Mouse (Mus musculus): ENCODE measurements at regions not wholly inside any gene's neighbourhood (a gene's known extent, or its start where the extent isn't known, plus 50 kb on each side); places are given as distances from the start of the nearest gene placed in this dataset.
A peak's percentile ranks its signal among the peaks of the same experiment; 100 is the strongest.
"Not testable (repeated sequence)": the region's sequence is repeated elsewhere in the genome, so short reads cannot be mapped to it uniquely, and the experiment has no call there.

GRCm38 (mm10) chr8:126877039-126877365 lies 68.6 kb downstream of the Tomm20 start:
- no peak for DNase-seq (ENCODE audit: low spot score)

DNA sequence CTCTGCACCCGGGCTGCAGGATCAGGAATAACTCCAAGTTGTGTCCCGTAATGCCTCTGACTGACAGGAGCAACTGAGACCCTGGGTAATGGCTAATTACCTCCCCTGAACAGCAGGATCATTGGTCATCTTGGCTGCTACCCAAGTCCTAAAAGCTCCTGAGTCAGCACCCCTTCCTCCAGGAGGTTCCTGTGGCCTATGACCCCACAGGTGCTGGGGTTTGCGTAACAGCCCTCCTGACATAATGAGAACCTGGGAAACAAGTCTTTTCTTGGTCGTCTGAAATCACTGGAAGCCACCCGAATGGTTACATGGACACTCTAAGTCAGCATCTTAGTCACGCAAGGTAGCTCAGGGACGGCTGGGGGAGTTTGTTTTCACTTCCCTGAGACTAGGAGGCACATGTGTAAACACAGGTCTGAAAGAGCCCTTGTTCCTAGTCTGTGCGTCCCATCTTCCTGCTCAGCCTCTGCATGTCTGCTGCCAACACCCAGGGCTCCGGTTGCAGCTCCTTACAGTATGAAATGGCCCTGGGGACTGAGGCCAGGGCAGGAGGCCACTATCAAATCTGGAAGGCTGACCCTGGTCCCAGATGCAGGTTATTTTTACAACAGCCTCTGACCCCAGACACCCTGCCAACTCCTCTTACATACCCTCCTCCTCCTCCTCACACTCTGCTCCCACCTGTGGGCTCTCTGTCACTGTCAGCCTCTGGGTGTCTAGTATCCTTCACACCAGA lies 69.2 kb downstream of the Tomm20 start:
- no peak for DNase-seq (ENCODE audit: low spot score)

DNA sequence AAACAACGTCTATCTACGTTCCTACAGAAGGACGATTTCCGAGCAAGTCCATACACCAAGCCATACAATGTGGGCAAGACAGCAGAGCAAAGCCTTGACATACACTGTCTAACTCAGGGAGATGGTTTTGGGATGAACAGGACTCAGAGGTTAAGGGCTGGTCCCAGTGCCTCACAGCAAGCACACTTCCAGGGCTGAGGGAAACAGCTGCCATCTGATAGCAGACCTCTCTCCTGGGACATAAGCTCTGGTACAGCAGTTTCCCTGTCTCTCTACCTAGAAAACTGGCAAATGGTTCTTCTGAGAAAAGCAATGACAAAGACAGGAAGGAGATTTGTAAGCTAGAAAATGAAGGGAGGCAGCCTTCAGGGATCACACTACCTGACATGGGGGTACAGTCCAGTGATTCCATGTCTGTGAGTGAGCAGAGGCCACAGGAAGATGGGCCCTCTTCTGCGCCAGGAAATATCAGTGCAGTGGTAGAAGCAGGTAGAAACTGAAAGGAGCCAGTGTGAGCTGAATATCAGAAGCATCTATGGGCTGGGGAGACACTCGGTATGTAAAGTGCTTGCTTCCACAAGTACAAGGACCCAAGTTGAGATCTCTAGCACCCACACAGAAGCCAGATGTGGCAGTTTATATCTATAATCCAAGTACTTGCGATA lies 70.0 kb downstream of the Tomm20 start:
- DNase-seq (ENCODE audit: low spot score), result no peak

- DNase-seq (ENCODE audit: low spot score), result peak; percentile 18
Observed at GRCm38 (mm10) chr8:126874846-126875245, 70.8 kb downstream of the Tomm20 start.

GRCm38 (mm10) chr8:126874126-126874730 lies 71.4 kb downstream of the Tomm20 start:
- DNase-seq (ENCODE audit: low spot score), result no peak

DNA sequence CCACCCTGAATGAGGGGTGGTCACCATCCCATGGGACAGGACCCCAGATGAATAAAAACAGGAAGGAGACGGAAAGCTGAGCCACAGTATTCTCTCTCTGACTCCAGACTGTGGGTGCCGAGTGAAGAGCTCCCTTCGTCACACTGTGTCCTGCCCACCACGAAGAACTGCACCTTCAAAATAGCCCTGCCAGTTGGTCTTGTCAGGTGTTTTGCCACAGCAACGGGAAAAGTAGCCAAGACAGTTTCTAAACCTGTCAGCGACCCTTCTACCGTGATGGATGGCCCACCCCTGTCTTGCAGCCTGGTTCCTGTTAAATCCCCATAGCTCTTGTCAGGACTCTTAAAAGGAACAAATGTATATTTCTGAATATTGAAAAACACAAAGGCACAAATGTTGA lies 72.3 kb downstream of the Tomm20 start:
- DNase-seq (ENCODE audit: low spot score), result no peak

DNA sequence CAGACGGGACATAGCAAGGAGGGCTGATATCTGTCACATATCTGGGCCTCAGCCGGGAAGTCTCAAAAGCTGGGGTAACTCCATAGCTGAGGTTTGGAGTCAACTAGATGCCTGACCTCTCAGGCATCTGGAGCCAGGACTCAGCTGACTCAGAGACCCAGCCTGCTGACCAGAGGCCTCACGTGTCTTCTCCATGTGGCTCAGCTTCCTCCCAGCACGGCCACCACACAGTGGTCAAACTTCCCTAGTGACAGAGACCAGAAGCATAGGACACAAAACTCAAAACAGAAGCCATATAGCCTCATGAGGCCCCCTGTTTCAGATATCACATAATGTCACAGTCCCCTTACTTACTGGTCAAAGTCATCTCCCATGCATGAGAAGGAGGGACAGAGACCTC lies 73.1 kb downstream of the Tomm20 start:
- DNase-seq (ENCODE audit: low spot score), result no peak

DNA sequence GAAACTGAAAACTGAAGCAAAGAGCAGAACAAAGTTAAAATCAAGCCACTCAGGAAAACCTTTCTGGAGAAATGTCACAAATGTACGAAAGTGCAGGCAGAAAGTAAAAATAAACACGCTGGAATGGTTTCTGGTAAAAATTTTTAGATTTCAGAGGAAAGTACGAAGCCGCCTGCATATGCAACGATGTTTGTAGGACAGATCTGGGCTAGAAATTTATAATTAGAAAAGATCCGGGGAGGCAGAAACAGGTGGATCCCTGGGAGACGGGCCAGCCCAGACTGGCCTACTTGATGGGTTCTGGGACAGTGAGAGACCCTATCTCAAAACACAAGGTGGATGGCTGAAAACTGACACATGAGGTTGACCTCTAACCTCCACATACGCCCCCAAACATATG lies 73.5 kb downstream of the Tomm20 start:
- no peak for DNase-seq (ENCODE audit: low spot score)

DNA sequence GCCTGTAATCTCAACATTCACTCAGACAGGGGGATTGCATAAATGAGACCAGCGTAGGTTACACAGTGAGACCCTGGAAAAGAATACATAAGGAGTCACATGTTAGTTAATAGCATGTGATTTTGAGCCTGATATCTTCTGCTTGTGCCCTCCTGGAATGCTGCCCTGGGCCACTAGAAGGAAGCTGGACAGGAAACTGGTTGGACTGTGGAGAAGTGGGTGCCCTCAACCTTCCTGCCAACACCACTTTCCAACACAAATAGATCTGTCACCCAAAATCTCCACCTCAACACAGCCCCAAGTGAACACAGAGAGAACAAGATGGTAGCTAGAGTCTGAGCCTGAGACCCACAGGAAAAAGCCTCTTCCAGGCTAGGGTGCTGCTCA lies 76.2 kb downstream of the Tomm20 start:
- DNase-seq (ENCODE audit: low spot score), result no peak

DNA sequence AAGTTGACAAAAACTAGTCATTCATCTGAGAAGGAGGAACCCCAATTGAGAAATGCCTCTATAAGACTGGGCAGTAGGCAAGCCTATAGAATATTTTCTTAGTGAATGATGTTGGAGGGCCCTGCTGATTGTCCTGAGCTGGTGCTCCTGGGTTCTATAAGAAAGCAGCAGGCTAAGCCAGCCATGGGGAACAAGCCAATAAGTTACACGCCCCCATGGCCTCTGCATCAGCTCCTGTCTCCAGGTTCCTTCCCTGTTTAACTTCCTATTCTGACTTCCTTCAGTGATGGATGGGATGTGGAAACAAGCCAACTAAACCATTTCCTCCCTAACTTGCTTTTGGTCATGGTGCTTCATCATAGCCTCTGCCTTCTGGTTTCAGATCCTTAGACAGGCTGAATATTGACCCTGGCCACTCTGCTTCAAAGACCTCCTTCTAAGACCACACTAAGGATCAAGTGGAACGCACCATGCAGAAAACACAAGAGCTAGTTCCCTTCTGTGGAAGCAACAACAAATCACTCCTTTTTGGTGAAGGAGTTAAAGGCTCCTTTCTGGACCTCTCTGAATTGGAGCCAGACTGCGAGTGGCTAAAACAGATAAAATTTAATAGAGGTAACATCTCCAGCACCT lies 76.7 kb downstream of the Tomm20 start:
- no peak for DNase-seq (ENCODE audit: low spot score)

- no peak for DNase-seq (ENCODE audit: low spot score)
Observed at GRCm38 (mm10) chr8:126867121-126867988, 78.3 kb downstream of the Tomm20 start.

DNA sequence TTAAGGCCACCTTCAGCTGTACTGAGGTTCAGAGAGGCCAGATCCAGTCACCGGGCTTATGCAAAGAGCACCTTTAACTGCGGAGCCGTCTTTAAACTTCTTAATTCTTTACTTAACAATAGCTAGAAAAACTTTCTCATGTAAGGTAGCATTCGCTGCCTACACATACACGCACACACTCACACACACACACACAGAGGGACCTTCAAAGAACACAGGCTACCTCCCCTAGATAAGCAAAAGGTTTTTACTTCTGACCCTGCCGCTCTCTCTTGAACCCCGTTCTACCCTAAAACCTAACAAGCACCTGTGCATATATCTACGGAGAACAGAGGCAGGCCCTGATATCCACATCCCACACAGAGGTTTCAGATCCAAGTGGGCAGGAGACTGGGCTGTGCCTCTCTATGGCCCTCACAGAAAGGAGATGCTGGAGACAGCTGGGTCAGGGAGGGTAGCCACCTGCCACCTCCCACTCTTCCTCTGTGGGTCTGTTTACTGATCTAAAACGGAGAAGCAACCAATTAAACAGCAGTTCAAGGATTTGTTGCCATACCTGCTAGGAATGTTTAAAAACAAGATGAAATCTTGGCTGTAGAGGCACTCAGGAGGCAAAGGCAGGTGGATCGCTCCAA lies 81.2 kb downstream of the Tomm20 start:
- no peak for DNase-seq (ENCODE audit: low spot score)

GRCm38 (mm10) chr8:126863661-126864060 lies 82.0 kb downstream of the Tomm20 start:
- DNase-seq (ENCODE audit: low spot score), result not testable (repeated sequence)

- DNase-seq (ENCODE audit: low spot score), result no peak
Observed at GRCm38 (mm10) chr8:126861754-126862153, 83.9 kb downstream of the Tomm20 start.

- DNase-seq (ENCODE audit: low spot score), result no peak
Observed at GRCm38 (mm10) chr8:126860630-126861029, 85.0 kb downstream of the Tomm20 start.

GRCm38 (mm10) chr8:126859706-126860424 lies 85.8 kb downstream of the Tomm20 start:
- DNase-seq (ENCODE audit: low spot score), result no peak

GRCm38 (mm10) chr8:126857307-126858203 lies 88.1 kb downstream of the Tomm20 start:
- DNase-seq (ENCODE audit: low spot score), result no peak

DNA sequence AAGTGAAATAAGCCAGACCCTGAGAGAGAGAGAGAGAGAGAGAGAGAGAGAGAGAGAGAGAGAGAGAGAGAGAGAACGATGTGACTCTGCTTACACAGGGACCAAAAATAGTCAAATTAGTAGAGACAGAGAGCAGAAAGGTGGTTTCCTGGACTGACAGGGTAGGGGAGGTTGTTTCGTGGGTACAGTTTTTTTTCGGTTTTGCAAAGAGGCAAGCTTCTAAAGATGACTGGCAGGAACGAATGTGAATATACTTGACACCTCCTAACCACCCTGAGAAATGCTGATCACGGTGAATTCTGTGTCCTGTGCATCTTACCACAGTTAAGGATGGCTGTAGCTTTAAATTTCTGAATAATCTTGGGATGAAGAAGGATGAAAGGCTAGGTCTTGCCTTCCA lies 89.7 kb downstream of the Tomm20 start:
- DNase-seq (ENCODE audit: low spot score), result no peak

DNA sequence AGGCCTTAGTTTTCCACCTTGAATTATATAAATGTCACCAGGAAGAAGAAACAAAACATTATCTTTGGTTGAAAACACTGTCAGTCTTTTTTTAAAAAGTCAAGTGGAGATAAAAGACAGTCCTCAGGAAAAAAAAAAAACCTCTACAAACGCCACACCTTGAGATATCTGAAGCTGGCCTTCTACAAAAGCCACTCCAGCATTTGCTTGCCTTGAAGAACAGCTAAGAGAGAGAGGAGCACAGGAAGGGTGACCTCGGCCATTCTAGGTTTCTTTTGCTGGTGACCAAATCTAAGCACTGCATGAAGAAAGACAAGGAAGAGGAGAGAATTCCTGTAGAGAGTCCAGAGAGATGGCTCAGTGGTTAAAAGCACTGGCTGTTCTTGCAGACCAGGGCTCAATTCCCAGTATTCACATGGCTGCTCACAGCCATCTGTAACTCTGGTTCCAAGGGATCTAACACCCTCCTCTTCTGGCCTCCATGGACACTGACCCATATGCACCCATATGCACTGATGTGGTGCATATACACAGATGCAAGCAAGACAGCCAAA lies 90.5 kb downstream of the Tomm20 start:
- DNase-seq (ENCODE audit: low spot score), result no peak

All from retina, embryonic 14.5 days (tissue).